Mouse (Mus musculus) neural tube, embryonic 15.5 days (tissue): ENCODE data around the gene Slc41a3. TPM values are rescaled to one million over a fixed set of nuclear protein-coding genes. Genes with fewer than 3 reads are reported as not detected.
A peak's percentile ranks its signal among the peaks of the same experiment; 100 is the strongest.

Experiments used
- ATAC-seq: fragments of 200-750 bp; cut with Nextera tagmentation; 2 replicates; pipeline ENCODE4 v1.8.0; 2017; ENCODE audit warnings: mild to moderate bottlenecking, moderate TSS enrichment, moderate library complexity; ENCODE audit not compliant: low FRiP score
- H3K27ac ChIP-seq: fragments of 300-500 bp; sonication (generic); replicated peaks from 2 replicates; pipeline ENCODE4 v1.5.1; 2015; ENCODE audit warnings: mild to moderate bottlenecking, inconsistent platforms
- H3K27me3 ChIP-seq: fragments of 300-500 bp; sonication (generic); replicated peaks from 2 replicates; pipeline ENCODE4 v1.6.1; 2015; ENCODE audit warnings: inconsistent platforms
- H3K36me3 ChIP-seq: fragments of 300-500 bp; sonication (generic); 2 replicates; pipeline ENCODE4 v1.6.1; 2015; ENCODE audit warnings: inconsistent platforms
- H3K4me1 ChIP-seq: fragments of 300-500 bp; sonication (generic); 2 replicates; pipeline ENCODE4 v1.6.1; 2015; ENCODE audit warnings: inconsistent platforms
- H3K4me2 ChIP-seq: fragments of 300-500 bp; sonication (generic); 2 replicates; pipeline ENCODE4 v1.6.1; 2015; ENCODE audit warnings: inconsistent platforms, mild to moderate bottlenecking, moderate library complexity
- H3K4me3 ChIP-seq: fragments of 300-500 bp; sonication (generic); replicated peaks from 2 replicates; pipeline ENCODE4 v1.5.1; 2015; ENCODE audit warnings: mild to moderate bottlenecking, inconsistent platforms
- H3K9ac ChIP-seq: fragments of 300-500 bp; sonication (generic); replicated peaks from 2 replicates; pipeline ENCODE4 v1.6.1; 2015; ENCODE audit warnings: mild to moderate bottlenecking, inconsistent platforms
- H3K9me3 ChIP-seq: fragments of 300-500 bp; sonication (generic); replicated peaks from 2 replicates; pipeline ENCODE4 v1.6.1; 2016; ENCODE audit warnings: inconsistent platforms
- WGBS: fragments of 180-500 bp; shearing (Covaris S2); methylation state at CpG from one replicate; pipeline ENCODE4 v1.1.7; 2015; ENCODE audit warnings: mixed read lengths; 5-methylcytosine and 5-hydroxymethylcytosine counted together
- polyA plus RNA-seq: library from polyadenylated mRNA; unstranded; fragments of >200 nt; fragmentation: Nextera tagmentation; extraction: Ambion mirVana; gene quantifications from 2 replicates; pipeline ENCODE4 v1.2.1, GENCODE M21; 2015

Slc41a3 gene
- polyA plus RNA-seq, 1 experiment from 2014 or later, result 8.2 TPM

- WGBS, result 78% methylated on average over 2 of the region's 2 CpGs
- no peaks in the 10 kb centered on the region for H3K9me3 ChIP-seq
- H3K9ac ChIP-seq, result no peak overlapping the region
- no peak for ATAC-seq
- 0 out of 2 replicates have a peak, but pooled peaks cover 3% of the 10 kb centered on the region for H3K4me1 ChIP-seq
- no peak overlapping the region for H3K4me2 ChIP-seq
- H3K27me3 ChIP-seq, result no peaks in the 10 kb centered on the region
- H3K36me3 ChIP-seq, result peaks cover 36% of the 10 kb centered on the region
- no peak overlapping the region for H3K27ac ChIP-seq
- H3K4me3 ChIP-seq, result no peak overlapping the region
These were observed 55.4 kb downstream of the Slc41a3 start for GRCm38 (mm10) chr6:90659913-90660312.

DNA sequence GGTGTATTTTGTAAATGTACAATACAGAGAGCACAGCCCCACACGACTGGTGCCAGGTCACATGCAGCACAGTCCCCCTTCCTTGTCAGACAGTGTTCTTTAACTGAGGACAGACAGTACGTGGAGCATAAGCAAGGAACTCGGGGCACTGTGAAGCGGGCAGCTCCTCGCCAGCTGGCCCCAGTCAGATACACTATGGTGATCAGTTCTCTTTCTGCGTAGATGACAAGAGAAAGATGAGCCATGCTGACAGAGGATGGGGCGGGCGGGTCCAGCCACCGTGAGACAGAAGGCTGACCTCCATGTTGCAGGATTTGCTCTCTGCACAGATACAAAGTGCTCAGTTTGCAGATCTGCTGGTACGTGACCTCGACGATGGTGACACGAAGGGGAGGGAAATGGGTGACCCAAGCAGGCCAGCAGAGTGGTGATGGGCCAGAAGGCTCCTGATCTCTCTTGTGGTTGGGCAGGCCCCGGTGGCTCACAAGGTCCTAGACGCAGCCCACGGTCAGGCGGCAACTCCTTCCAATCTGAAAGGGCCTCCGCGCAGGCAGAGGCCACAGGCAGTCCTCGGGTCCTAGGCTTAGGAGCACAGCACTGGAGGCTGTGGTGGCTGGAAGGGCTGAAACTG lies 56.0 kb downstream of the Slc41a3 start:
- no peak for ATAC-seq
- WGBS, result 84% methylated on average over 20 of the region's 20 CpGs
- peaks cover 42% of the 10 kb centered on the region for H3K36me3 ChIP-seq
- 0 out of 2 replicates have a peak, but pooled peaks cover 3% of the 10 kb centered on the region for H3K4me1 ChIP-seq
- H3K9ac ChIP-seq, result no peak overlapping the region
- no peak overlapping the region for H3K4me3 ChIP-seq
- H3K4me2 ChIP-seq, result no peak overlapping the region
- no peaks in the 10 kb centered on the region for H3K27me3 ChIP-seq
- no peaks in the 10 kb centered on the region for H3K9me3 ChIP-seq
- no peak overlapping the region for H3K27ac ChIP-seq

DNA sequence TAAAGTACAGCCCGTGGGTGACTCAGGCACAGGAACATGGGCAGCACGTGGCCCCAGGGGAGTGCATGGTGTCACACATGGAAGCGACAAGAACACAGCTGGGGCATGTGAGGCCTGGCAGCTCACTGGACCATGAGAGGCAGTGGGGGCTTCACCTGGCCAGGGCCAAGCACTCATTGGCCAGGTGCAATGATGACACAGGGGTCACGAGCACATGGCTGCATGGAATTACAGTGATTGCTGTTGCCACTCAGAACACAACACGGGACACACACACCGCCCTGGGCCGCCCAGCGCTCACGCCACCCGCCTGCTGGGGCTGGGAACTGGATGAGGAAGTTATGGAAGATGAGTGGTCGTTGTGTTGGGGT lies 56.5 kb downstream of the Slc41a3 start:
- H3K9ac ChIP-seq, result no peak overlapping the region
- no peak for ATAC-seq
- H3K4me2 ChIP-seq, result no peak overlapping the region
- peaks cover 47% of the 10 kb centered on the region for H3K36me3 ChIP-seq
- no peaks in the 10 kb centered on the region for H3K9me3 ChIP-seq
- 0 out of 2 replicates have a peak, but pooled peaks cover 3% of the 10 kb centered on the region for H3K4me1 ChIP-seq
- 87% methylated on average over 11 of the region's 11 CpGs for WGBS
- H3K27me3 ChIP-seq, result no peaks in the 10 kb centered on the region
- H3K27ac ChIP-seq, result no peak overlapping the region
- H3K4me3 ChIP-seq, result no peak overlapping the region

GRCm38 (mm10) chr6:90662148-90662547 lies 57.6 kb downstream of the Slc41a3 start:
- no peak for ATAC-seq
- Histone ChIP-seq H3K4me3 (no peak overlapping the region), H3K9me3 (no peaks in the 10 kb centered on the region), H3K9ac (no peak overlapping the region), H3K27me3 (no peaks in the 10 kb centered on the region), H3K27ac (no peak overlapping the region), H3K4me2 (no peak overlapping the region), H3K36me3 (peaks cover 59% of the 10 kb centered on the region), H3K4me1 (0 out of 2 replicates have a peak, but pooled peaks cover 3% of the 10 kb centered on the region)
- 95% methylated on average over 5 of the region's 5 CpGs for WGBS

DNA sequence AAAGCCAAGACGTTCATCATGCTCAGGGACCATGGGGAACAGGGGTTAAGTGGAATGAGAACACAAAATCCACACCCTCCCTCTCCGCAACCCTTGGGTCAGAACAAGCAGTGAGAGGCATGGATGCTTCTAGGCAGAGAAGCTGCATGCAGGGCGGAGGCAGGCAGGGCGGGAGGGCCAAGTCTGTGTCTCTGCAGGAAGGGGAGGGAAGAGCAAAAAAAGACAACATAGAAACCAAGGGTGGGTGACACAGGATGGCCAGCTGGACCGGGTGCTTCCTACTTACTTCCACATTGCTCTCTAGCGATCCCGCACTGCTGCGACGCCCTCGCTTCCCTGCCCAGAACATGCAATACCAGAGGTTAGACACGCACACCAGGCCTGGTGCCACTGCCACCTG lies 59.2 kb downstream of the Slc41a3 start:
- Histone ChIP-seq H3K4me1 (0 out of 2 replicates have a peak, but pooled peaks cover 3% of the 10 kb centered on the region), H3K9ac (no peak overlapping the region), H3K27ac (no peak overlapping the region), H3K4me3 (no peak overlapping the region), H3K27me3 (no peaks in the 10 kb centered on the region), H3K4me2 (no peak overlapping the region), H3K9me3 (no peaks in the 10 kb centered on the region), H3K36me3 (peaks cover 74% of the 10 kb centered on the region)
- ATAC-seq, result no peak
- 85% methylated on average over 11 of the region's 11 CpGs for WGBS

- Histone ChIP-seq H3K9ac (no peak overlapping the region), H3K27me3 (no peaks in the 10 kb centered on the region), H3K9me3 (no peaks in the 10 kb centered on the region), H3K4me3 (no peak overlapping the region), H3K36me3 (peaks cover 97% of the 10 kb centered on the region), H3K27ac (no peak overlapping the region), H3K4me1 (no peaks in the 10 kb centered on the region), H3K4me2 (no peak overlapping the region)
- no peak for ATAC-seq
- 70% methylated on average over 9 of the region's 9 CpGs for WGBS
These were observed 64.2 kb downstream of the Slc41a3 start for GRCm38 (mm10) chr6:90668693-90669092.

DNA sequence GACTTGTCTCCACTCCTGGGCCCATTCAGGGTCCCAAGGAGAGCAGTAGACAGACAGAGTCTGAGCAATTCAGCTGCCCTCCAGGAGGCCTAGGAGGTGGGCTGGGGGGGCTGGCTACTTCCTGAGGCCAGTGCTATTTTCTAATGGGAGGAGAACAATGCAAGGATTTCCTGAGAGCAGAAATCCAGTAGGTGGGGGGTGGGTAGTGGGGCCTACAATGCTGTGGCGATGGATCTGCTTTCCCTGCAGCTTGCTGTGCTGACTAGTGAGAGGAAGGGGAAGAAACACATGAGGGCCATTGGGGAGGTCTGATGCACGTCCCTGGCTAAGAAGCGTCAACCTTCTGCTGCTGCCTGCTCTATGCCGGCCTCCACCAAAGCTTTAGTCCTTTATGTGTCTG lies 74.2 kb downstream of the Slc41a3 start:
- peaks cover 2% of the 10 kb centered on the region for H3K4me1 ChIP-seq
- H3K36me3 ChIP-seq, result peaks cover 67% of the 10 kb centered on the region
- no peak for ATAC-seq
- 62% methylated on average over 4 of the region's 4 CpGs for WGBS
- peak overlapping the region; percentile 11; the same call in 1 of the 2 replicates for H3K27ac ChIP-seq
- no peak overlapping the region for H3K4me3 ChIP-seq
- H3K9me3 ChIP-seq, result no peaks in the 10 kb centered on the region
- H3K4me2 ChIP-seq, result no peak overlapping the region
- no peak overlapping the region for H3K9ac ChIP-seq
- no peaks in the 10 kb centered on the region for H3K27me3 ChIP-seq

GRCm38 (mm10) chr6:90680401-90680800 lies 75.9 kb downstream of the Slc41a3 start:
- no peaks in the 10 kb centered on the region for H3K27me3 ChIP-seq
- H3K27ac ChIP-seq, result no peak overlapping the region
- H3K4me2 ChIP-seq, result no peak overlapping the region
- H3K9me3 ChIP-seq, result no peaks in the 10 kb centered on the region
- no peak for ATAC-seq
- WGBS, result 89% methylated on average over 12 of the region's 12 CpGs
- no peak overlapping the region for H3K4me3 ChIP-seq
- no peak overlapping the region for H3K9ac ChIP-seq
- H3K4me1 ChIP-seq, result peaks cover 4% of the 10 kb centered on the region
- peaks cover 51% of the 10 kb centered on the region for H3K36me3 ChIP-seq

GRCm38 (mm10) chr6:90683831-90684532 lies 79.5 kb downstream of the Slc41a3 start:
- no peaks in the 10 kb centered on the region for H3K9me3 ChIP-seq
- H3K27me3 ChIP-seq, result no peaks in the 10 kb centered on the region
- peaks cover 12% of the 10 kb centered on the region for H3K4me1 ChIP-seq
- H3K4me2 ChIP-seq, result no peak overlapping the region
- H3K27ac ChIP-seq, result no peak overlapping the region
- WGBS, result 88% methylated on average over 3 of the region's 3 CpGs
- no peak overlapping the region for H3K4me3 ChIP-seq
- H3K9ac ChIP-seq, result no peak overlapping the region
- no peak for ATAC-seq
- peaks cover 29% of the 10 kb centered on the region for H3K36me3 ChIP-seq

DNA sequence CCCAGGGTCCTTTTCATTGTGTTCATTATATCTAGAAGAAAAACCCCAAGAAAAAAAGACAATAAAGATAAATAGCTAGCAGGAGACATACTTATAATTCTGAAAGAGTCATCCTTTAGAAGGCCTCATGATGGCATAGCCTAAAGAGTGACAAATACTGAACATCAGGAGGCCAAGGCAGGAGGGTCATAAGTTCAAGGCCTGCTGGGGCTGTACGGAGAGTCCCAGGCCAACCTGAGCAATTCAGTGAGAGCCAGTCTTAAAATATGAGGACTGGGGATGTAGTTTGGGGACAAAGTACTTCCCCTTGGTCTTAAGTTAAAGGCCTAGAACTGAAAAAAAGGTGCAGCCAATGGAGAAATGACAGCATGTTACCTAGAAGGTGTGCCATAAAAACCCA lies 82.3 kb downstream of the Slc41a3 start:
- 47% methylated on average over 1 of the region's 1 CpGs for WGBS
- peaks cover 21% of the 10 kb centered on the region for H3K4me1 ChIP-seq
- no peak overlapping the region for H3K4me3 ChIP-seq
- peaks cover 38% of the 10 kb centered on the region for H3K36me3 ChIP-seq
- no peak overlapping the region for H3K27ac ChIP-seq
- no peak for ATAC-seq
- H3K9me3 ChIP-seq, result no peaks in the 10 kb centered on the region
- no peaks in the 10 kb centered on the region for H3K27me3 ChIP-seq
- H3K4me2 ChIP-seq, result no peak overlapping the region
- H3K9ac ChIP-seq, result no peak overlapping the region

- Histone ChIP-seq H3K27me3 (no peaks in the 10 kb centered on the region), H3K9ac (no peak overlapping the region), H3K4me2 (no peak overlapping the region), H3K36me3 (peaks cover 48% of the 10 kb centered on the region), H3K4me3 (no peak overlapping the region), H3K27ac (no peak overlapping the region), H3K4me1 (peaks cover 21% of the 10 kb centered on the region), H3K9me3 (no peaks in the 10 kb centered on the region)
- 95% methylated on average over 6 of the region's 6 CpGs for WGBS
- no peak for ATAC-seq
These were observed 83.5 kb downstream of the Slc41a3 start for GRCm38 (mm10) chr6:90688003-90688402.

GRCm38 (mm10) chr6:90688742-90689141 lies 84.2 kb downstream of the Slc41a3 start:
- H3K4me2 ChIP-seq, result no peak overlapping the region
- WGBS, result 81% methylated on average over 3 of the region's 3 CpGs
- no peaks in the 10 kb centered on the region for H3K9me3 ChIP-seq
- H3K4me1 ChIP-seq, result peaks cover 20% of the 10 kb centered on the region
- no peaks in the 10 kb centered on the region for H3K27me3 ChIP-seq
- H3K36me3 ChIP-seq, result peaks cover 56% of the 10 kb centered on the region
- no peak overlapping the region for H3K4me3 ChIP-seq
- H3K9ac ChIP-seq, result no peak overlapping the region
- ATAC-seq, result no peak
- H3K27ac ChIP-seq, result no peak overlapping the region
